Comparison of ENCODE assay signal across 26 mouse cellular contexts in the genomic region with DNA sequence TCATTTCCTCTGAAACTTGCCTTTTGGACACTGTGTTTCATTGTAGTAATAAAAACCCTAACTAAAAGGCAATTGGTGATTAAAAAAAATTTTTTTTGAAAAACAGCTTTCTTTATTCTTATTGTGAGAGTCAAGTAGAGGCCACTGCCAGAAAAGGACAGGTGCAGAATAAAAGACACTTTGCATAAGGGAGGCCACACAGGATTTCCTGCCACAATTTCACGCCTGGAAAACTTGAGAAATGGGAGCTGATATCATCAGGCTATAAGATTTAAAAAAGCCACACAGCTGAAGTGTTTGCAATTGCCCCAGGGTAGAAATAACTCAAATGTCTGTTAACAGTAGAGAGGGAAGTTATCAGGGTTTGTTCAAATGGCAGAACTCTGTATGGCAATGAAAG.
DNase-seq lines count a peak whose midpoint lies in the region; ATAC-seq and TF ChIP-seq lines count a peak whose summit lies in the region.
"Had no signal": no experiment of that assay in that cellular context is flagged by ENCODE, and none has a peak within 500 bp of the region (broad histone marks: within the 10 kb centered on the region; RNA-seq: fewer than 3 reads in every experiment).

No protein-coding gene starts in this region.

- H3K4me3 ChIP-seq in kidney, postnatal 0 days (replicated peaks; ENCODE audit: low read depth, low read length), result no peak overlapping the region
- H3K4me3 ChIP-seq: embryonic facial prominence, embryonic 12.5 days; embryonic facial prominence, embryonic 15.5 days; forebrain, embryonic 15.5 days; heart, embryonic 12.5 days; heart, embryonic 15.5 days; hindbrain, embryonic 10.5 days; hindbrain, embryonic 13.5 days had no signal

- no peak for TF ChIP-seq CTCF in kidney, postnatal 0 days (IDR thresholded peaks at IDR 0.05; ENCODE audit: low read depth)

- intact Hi-C loops in left cerebral cortex, postnatal 14 days (cut with DNase I), result no loop called here

- no peaks in the 10 kb centered on the region for H3K36me3 ChIP-seq in kidney, postnatal 0 days (ENCODE audit: insufficient read depth, low read length)
- H3K36me3 ChIP-seq: embryonic facial prominence, embryonic 12.5 days; embryonic facial prominence, embryonic 15.5 days; forebrain, embryonic 15.5 days; heart, embryonic 12.5 days; heart, embryonic 15.5 days; hindbrain, embryonic 10.5 days; hindbrain, embryonic 13.5 days had no signal

- no peak for ATAC-seq in kidney, postnatal 0 days (replicated peaks; ENCODE audit: low FRiP score, low read depth)
- ATAC-seq in neutrophil, adult 5-6 weeks (ENCODE audit: extremely low read depth, insufficient number of reproducible peaks, low FRiP score, poor library complexity, severe bottlenecking), result peak; percentile 56; the same call in 1 of the 2 replicates
- ATAC-seq: activated CD4-positive, CD25-positive, alpha-beta regulatory T cell, adult 4 months; CD4-positive, CD25-positive, alpha-beta regulatory T cell, adult 4 months; forebrain, embryonic 15.5 days; hindbrain, embryonic 16.5 days had no signal

- H3K27me3 ChIP-seq in kidney, postnatal 0 days (ENCODE audit: insufficient read depth, low read length), result no peaks in the 10 kb centered on the region
- H3K27me3 ChIP-seq: embryonic facial prominence, embryonic 12.5 days; embryonic facial prominence, embryonic 15.5 days; forebrain, embryonic 15.5 days; heart, embryonic 12.5 days; heart, embryonic 15.5 days; hindbrain, embryonic 13.5 days had no signal

- no peaks in the 10 kb centered on the region for H3K9me3 ChIP-seq in kidney, postnatal 0 days (replicated peaks; ENCODE audit: low read length)
- H3K9me3 ChIP-seq: embryonic facial prominence, embryonic 12.5 days; embryonic facial prominence, embryonic 15.5 days; forebrain, embryonic 15.5 days; heart, embryonic 15.5 days; hindbrain, embryonic 10.5 days; hindbrain, embryonic 13.5 days had no signal

- 63% methylated on average over 1 of the region's 1 CpGs for WGBS in kidney, postnatal 0 days

- H3K9ac ChIP-seq in kidney, postnatal 0 days (ENCODE audit: low read depth, low read length), result no peak overlapping the region
- H3K9ac ChIP-seq: embryonic facial prominence, embryonic 12.5 days; embryonic facial prominence, embryonic 15.5 days; forebrain, embryonic 15.5 days; heart, embryonic 12.5 days; heart, embryonic 15.5 days; hindbrain, embryonic 13.5 days had no signal

- H3K4me1 ChIP-seq in kidney, postnatal 0 days (replicated peaks; ENCODE audit: insufficient read depth, low read length), result no peaks in the 10 kb centered on the region
- H3K4me1 ChIP-seq: embryonic facial prominence, embryonic 12.5 days; embryonic facial prominence, embryonic 15.5 days; forebrain, embryonic 15.5 days; heart, embryonic 12.5 days; heart, embryonic 15.5 days had no signal

- DNase-seq in kidney, postnatal 0 days (ENCODE audit: low spot score), result peak; percentile 6
- DNase-seq in kidney, adult 18-20 months, result no peak
- peak; percentile 19 for DNase-seq in A20 (ENCODE audit: low read depth, low spot score)
- peak; percentile 28 for DNase-seq in CD4-positive helper T cell, adult 2 months (ENCODE audit: low read depth, low spot score)
- DNase-seq in left cerebral cortex, postnatal 14 days (ENCODE audit: low spot score in 2 of 2), result no peak
- DNase-seq in right cerebral cortex, postnatal 36 days (ENCODE audit: low spot score in 2 of 2), result no peak
- DNase-seq: adrenal gland, adult 8-10 months; adrenal gland, postnatal 25 days; cerebellum, adult 18-20 months; cerebellum, adult 9-10 months; cerebellum, postnatal 25 days; gastrocnemius, postnatal 25 days; heart, adult 18-20 months; heart, postnatal 10 days; heart, postnatal 36 days had no signal

- no peak overlapping the region for H3K4me2 ChIP-seq in kidney, postnatal 0 days (ENCODE audit: low read length)
- H3K4me2 ChIP-seq: embryonic facial prominence, embryonic 12.5 days; embryonic facial prominence, embryonic 15.5 days; forebrain, embryonic 15.5 days; heart, embryonic 12.5 days; heart, embryonic 15.5 days; hindbrain, embryonic 13.5 days had no signal

- H3K27ac ChIP-seq in kidney, postnatal 0 days, result no peak overlapping the region
- H3K27ac ChIP-seq: embryonic facial prominence, embryonic 12.5 days; embryonic facial prominence, embryonic 15.5 days; forebrain, embryonic 15.5 days; heart, embryonic 15.5 days; hindbrain, embryonic 10.5 days; hindbrain, embryonic 13.5 days had no signal

Comparison
In these comparisons a context has a peak if more than half of its experiments do, and no peak if none do; other contexts are left out.
1. DNase-seq: peak in kidney, postnatal 0 days (single experiment), A20 (single experiment) and CD4-positive helper T cell, adult 2 months (single experiment); none in kidney, adult 18-20 months (single experiment), left cerebral cortex, postnatal 14 days (0 of 2) and right cerebral cortex, postnatal 36 days (0 of 2).